Mouse (Mus musculus) G1E (cell line): ENCODE measurements at regions not wholly inside any gene's neighbourhood (a gene's known extent, or its start where the extent isn't known, plus 50 kb on each side); places are given as distances from the start of the nearest gene placed in this dataset.
"Not testable (repeated sequence)": the region's sequence is repeated elsewhere in the genome, so short reads cannot be mapped to it uniquely, and the experiment has no call there.

Experiments
- ATAC-seq: 2 replicates; pipeline ENCODE4 v1.8.0; 2016; ENCODE audit warnings: mild to moderate bottlenecking; ENCODE audit not compliant: insufficient number of reproducible peaks, poor library complexity, low FRiP score, severe bottlenecking; ENCODE audit errors: extremely low read depth
- DNase-seq: peaks from one replicate; pipeline ENCODE4 v3.0.0; 2012; ENCODE audit warnings: low spot score
- H3K27me3 ChIP-seq: 2 replicates; pipeline ENCODE4 v1.6.1; 2012; ENCODE audit warnings: mild to moderate bottlenecking, low read length, inconsistent platforms; ENCODE audit not compliant: insufficient read depth
- H3K36me3 ChIP-seq: replicated peaks from 2 replicates; pipeline ENCODE3; 2012; ENCODE audit warnings: mild to moderate bottlenecking, inconsistent platforms
- H3K4me1 ChIP-seq: 2 replicates; pipeline ENCODE4 v1.6.1; 2012; ENCODE audit warnings: low read depth, low read length, inconsistent platforms, mixed read lengths; ENCODE audit not compliant: insufficient read depth
- H3K4me3 ChIP-seq: 2 replicates; pipeline ENCODE4 v1.5.1; 2012; ENCODE audit warnings: low read depth, mild to moderate bottlenecking, inconsistent platforms, low read length, moderate library complexity, mixed read lengths
- H3K9me3 ChIP-seq: replicated peaks from 2 replicates; pipeline ENCODE4 v1.6.1; 2012; ENCODE audit warnings: inconsistent platforms
- CTCF ChIP-seq: IDR thresholded peaks from 2 replicates; pipeline ENCODE4 v1.5.1; 2012; ENCODE audit warnings: low read depth, low read length, inconsistent platforms, mixed read lengths
- GATA1 ChIP-seq: IDR thresholded peaks from 2 replicates; pipeline ENCODE4 v1.6.1; 2012; ENCODE audit warnings: borderline replicate concordance, low read length, inconsistent platforms, mixed read lengths
- GATA2 ChIP-seq: IDR thresholded peaks from 2 replicates; pipeline ENCODE4 v1.6.1; 2012; ENCODE audit warnings: low read depth, low read length, inconsistent platforms, borderline replicate concordance
- POLR2AphosphoS5 ChIP-seq: IDR thresholded peaks from 2 replicates; pipeline ENCODE4 v1.6.1; 2012; ENCODE audit warnings: low read depth, low read length, inconsistent platforms; ENCODE audit not compliant: insufficient replicate concordance
- TAL1 ChIP-seq: conservative IDR thresholded peaks from 2 replicates; pipeline ENCODE4 v1.6.1; 2012; ENCODE audit warnings: low read depth, low read length, inconsistent platforms, mixed read lengths

- TF ChIP-seq GATA2 (no peak), TAL1 (no peak), CTCF (no peak), POLR2AphosphoS5 (no peak), GATA1 (no peak)
- H3K4me3 ChIP-seq, result no peak overlapping the region
- no peaks in the 10 kb centered on the region for H3K27me3 ChIP-seq
- H3K36me3 ChIP-seq, result no peaks in the 10 kb centered on the region
- ATAC-seq, result no peak
- H3K9me3 ChIP-seq, result peaks cover 48% of the 10 kb centered on the region
- H3K4me1 ChIP-seq, result no peaks in the 10 kb centered on the region
- no peak for DNase-seq
Measured at GRCm38 (mm10) chr6:144908646-144909045, 126.9 kb upstream of the Sox5 start.

- no peak for DNase-seq
- H3K27me3 ChIP-seq, result peaks cover 2% of the 10 kb centered on the region; the same call in 1 of the 2 replicates
- H3K36me3 ChIP-seq, result no peaks in the 10 kb centered on the region
- no peak for ATAC-seq
- H3K9me3 ChIP-seq, result peaks cover 75% of the 10 kb centered on the region
- H3K4me3 ChIP-seq, result no peak overlapping the region
- TF ChIP-seq TAL1, result no peak
- H3K4me1 ChIP-seq, result no peaks in the 10 kb centered on the region
Measured at GRCm38 (mm10) chr6:144903156-144903555, 121.4 kb upstream of the Sox5 start.

- no peaks in the 10 kb centered on the region for H3K36me3 ChIP-seq
- TF ChIP-seq CTCF, result no peak
- no peak for TF ChIP-seq GATA1
- no peak for TF ChIP-seq POLR2AphosphoS5
- TF ChIP-seq GATA2, result no peak
- TF ChIP-seq TAL1, result no peak
- no peaks in the 10 kb centered on the region for H3K4me1 ChIP-seq
- ATAC-seq, result no peak
- no peak for DNase-seq
- no peak overlapping the region for H3K4me3 ChIP-seq
- peaks cover 78% of the 10 kb centered on the region for H3K9me3 ChIP-seq
- H3K27me3 ChIP-seq, result peaks cover 2% of the 10 kb centered on the region; the same call in 1 of the 2 replicates
Measured at GRCm38 (mm10) chr6:144902267-144902995, 120.7 kb upstream of the Sox5 start.

- TF ChIP-seq GATA2 (no peak), POLR2AphosphoS5 (no peak), GATA1 (no peak), CTCF (no peak), TAL1 (no peak)
- peaks cover 2% of the 10 kb centered on the region; the same call in 1 of the 2 replicates for H3K27me3 ChIP-seq
- DNase-seq (no peak), ATAC-seq (no peak)
- peaks cover 75% of the 10 kb centered on the region for H3K9me3 ChIP-seq
- no peaks in the 10 kb centered on the region for H3K4me1 ChIP-seq
- no peak overlapping the region for H3K4me3 ChIP-seq
- no peaks in the 10 kb centered on the region for H3K36me3 ChIP-seq
Measured at GRCm38 (mm10) chr6:144901825-144902224, 120.0 kb upstream of the Sox5 start.

GRCm38 (mm10) chr6:144900858-144901257 lies 119.1 kb upstream of the Sox5 start:
- DNase-seq, H3K27me3 ChIP-seq, H3K36me3 ChIP-seq, ATAC-seq, H3K4me1 ChIP-seq, H3K4me3 ChIP-seq: not testable (repeated sequence)
- peaks cover 78% of the 10 kb centered on the region for H3K9me3 ChIP-seq

GRCm38 (mm10) chr6:144897526-144897925 lies 115.7 kb upstream of the Sox5 start:
- ATAC-seq (no peak), DNase-seq (no peak)
- no peaks in the 10 kb centered on the region for H3K36me3 ChIP-seq
- no peak overlapping the region for H3K4me3 ChIP-seq
- no peak for TF ChIP-seq POLR2AphosphoS5
- no peak for TF ChIP-seq CTCF
- no peak for TF ChIP-seq GATA2
- no peak for TF ChIP-seq GATA1
- no peak for TF ChIP-seq TAL1
- peaks cover 88% of the 10 kb centered on the region for H3K9me3 ChIP-seq
- peaks cover 2% of the 10 kb centered on the region; the same call in 1 of the 2 replicates for H3K27me3 ChIP-seq
- no peaks in the 10 kb centered on the region for H3K4me1 ChIP-seq

GRCm38 (mm10) chr6:144890914-144891313 lies 109.1 kb upstream of the Sox5 start:
- H3K4me1 ChIP-seq, result no peaks in the 10 kb centered on the region
- ATAC-seq, result no peak
- TF ChIP-seq POLR2AphosphoS5, result no peak
- no peak for TF ChIP-seq GATA1
- no peak for TF ChIP-seq TAL1
- TF ChIP-seq GATA2, result no peak
- TF ChIP-seq CTCF, result no peak
- no peak overlapping the region for H3K4me3 ChIP-seq
- DNase-seq, result no peak
- H3K36me3 ChIP-seq, result no peaks in the 10 kb centered on the region
- H3K27me3 ChIP-seq, result no peaks in the 10 kb centered on the region
- H3K9me3 ChIP-seq, result peaks cover 60% of the 10 kb centered on the region
